Mouse (Mus musculus): ENCODE data around the gene 4933414I15Rik. TPM values are rescaled to one million over a fixed set of nuclear protein-coding genes. Genes with fewer than 3 reads are reported as not detected.

The 4933414I15Rik gene
- polyA plus RNA-seq, 1 experiment = not detected

DNA sequence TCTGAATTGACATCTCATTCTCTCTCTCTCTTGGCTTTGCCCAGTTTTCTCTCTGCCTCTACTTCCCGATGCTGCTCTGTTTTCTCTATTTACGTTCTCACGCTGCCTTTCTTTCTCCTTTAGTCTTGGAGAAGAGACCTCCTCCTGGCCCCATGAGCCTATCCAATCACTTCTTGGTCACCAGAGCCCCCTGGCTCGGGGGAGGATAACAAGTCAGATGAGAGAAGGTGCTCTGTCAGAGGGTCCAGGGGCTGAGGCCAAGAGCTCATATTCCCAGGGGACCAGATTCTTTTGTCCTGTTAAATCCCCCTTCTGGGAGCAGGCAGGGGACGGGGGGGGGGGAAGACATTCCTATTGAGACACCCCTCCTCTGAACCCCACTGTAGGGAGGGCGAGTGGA, 10.1 kb upstream of the 4933414I15Rik start, which contains the start of gene Prop1:
Gene Prop1 (minus strand): TSS at position 101 of the 400 bp plus-strand sequence.
- TF ChIP-seq USF1 (IDR thresholded peaks at IDR 0.05; ENCODE audit: low read depth) = no peak
- TF ChIP-seq SRF (IDR thresholded peaks at IDR 0.05; ENCODE audit: control insufficient read depth, insufficient read length, low read depth) = no peak
- no peak for TF ChIP-seq POLR2A (IDR thresholded peaks at IDR 0.05; ENCODE audit: insufficient read length, low read depth)
- no peak within 1 kb of the TSS for H3K4me2 ChIP-seq (ENCODE audit: low read depth)
- H3K36me3 ChIP-seq (ENCODE audit: control insufficient read depth, insufficient read depth) = no peaks in the 10 kb centered on the region
- H3K4me3 ChIP-seq = no peak within 1 kb of the TSS
- H3K27me3 ChIP-seq (ENCODE audit: control insufficient read depth, insufficient read depth, insufficient read length) = peaks cover 17% of the 10 kb centered on the region
- H3ac ChIP-seq (ENCODE audit: control insufficient read depth, insufficient read length) = no peak within 1 kb of the TSS
- no peaks in the 10 kb centered on the region for H3K79me2 ChIP-seq (ENCODE audit: control insufficient read depth, insufficient read depth)

DNA sequence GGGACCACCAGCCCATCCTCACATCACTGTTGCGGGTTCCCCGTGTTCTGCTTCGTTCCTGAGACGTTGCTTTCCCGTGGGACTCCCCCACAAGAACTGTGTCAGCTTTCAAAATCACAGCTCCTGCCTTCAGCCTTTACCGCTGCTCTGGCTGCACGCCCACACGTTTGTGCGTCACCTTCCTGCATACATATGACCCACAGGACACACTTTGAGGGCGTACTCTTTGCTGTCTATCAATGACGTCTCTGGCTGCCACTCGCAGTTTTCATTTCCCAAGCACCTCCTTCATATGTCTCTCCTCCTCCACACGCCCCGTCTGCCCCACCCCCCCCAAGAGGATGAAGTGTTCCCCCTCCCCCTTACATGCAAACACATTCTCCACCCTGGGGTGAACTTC, 8.7 kb upstream of the 4933414I15Rik start:
- H3K79me2 ChIP-seq (ENCODE audit: control insufficient read depth, insufficient read depth) = no peaks in the 10 kb centered on the region
- no peaks in the 10 kb centered on the region for H3K36me3 ChIP-seq (ENCODE audit: control insufficient read depth, insufficient read depth)
- peaks cover 17% of the 10 kb centered on the region for H3K27me3 ChIP-seq (ENCODE audit: control insufficient read depth, insufficient read depth, insufficient read length)
- no peak overlapping the region for H3K4me3 ChIP-seq
- H3ac ChIP-seq (ENCODE audit: control insufficient read depth, insufficient read length) = no peak overlapping the region
- H3K4me2 ChIP-seq (ENCODE audit: low read depth) = no peak overlapping the region
- TF ChIP-seq CEBPB (IDR thresholded peaks at IDR 0.05; ENCODE audit: insufficient read depth, poor library complexity, severe bottlenecking) (no peak), REST (IDR thresholded peaks at IDR 0.05; ENCODE audit: insufficient read depth, insufficient read length) (no peak), POLR2A (IDR thresholded peaks at IDR 0.05; ENCODE audit: insufficient read length, low read depth) (no peak), TCF3 (IDR thresholded peaks at IDR 0.05; ENCODE audit: insufficient read length, low read depth) (no peak), USF1 (IDR thresholded peaks at IDR 0.05; ENCODE audit: low read depth) (no peak), SRF (IDR thresholded peaks at IDR 0.05; ENCODE audit: control insufficient read depth, insufficient read length, low read depth) (no peak), MYOG (IDR thresholded peaks at IDR 0.05; ENCODE audit: control insufficient read depth in 1 of 3, insufficient read depth in 1 of 3, insufficient read length in 2 of 3, low read depth in 2 of 3) (no peak), POLR2AphosphoS2 (IDR thresholded peaks at IDR 0.05; ENCODE audit: insufficient read length, low read depth) (no peak), TCF12 (IDR thresholded peaks at IDR 0.05; ENCODE audit: insufficient read depth, poor library complexity, severe bottlenecking) (no peak)

DNA sequence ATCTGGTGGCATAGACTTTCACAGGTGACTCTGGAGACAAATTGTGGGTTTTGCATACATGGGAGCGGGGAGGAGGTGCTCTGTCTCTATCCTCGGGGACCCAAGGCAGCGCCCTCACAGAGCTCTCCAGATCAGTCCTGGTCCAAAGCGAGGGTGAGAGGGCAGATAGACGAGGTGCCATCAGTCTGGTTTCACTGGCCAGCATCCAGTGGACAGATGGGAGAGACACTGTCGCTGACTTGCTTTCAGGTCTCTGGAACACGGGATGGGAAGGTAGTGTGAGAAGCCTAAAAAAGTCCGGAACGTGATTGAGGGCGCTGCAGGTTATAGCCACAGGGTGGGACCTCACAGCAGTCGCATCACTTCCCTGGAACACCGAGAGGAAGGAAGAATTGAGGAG, 1.2 kb downstream of the 4933414I15Rik start:
- TF ChIP-seq SRF (IDR thresholded peaks at IDR 0.05; ENCODE audit: control insufficient read depth, insufficient read length, low read depth) (no peak), MYOG (IDR thresholded peaks at IDR 0.05; ENCODE audit: control insufficient read depth in 1 of 3, insufficient read depth in 1 of 3, insufficient read length in 2 of 3, low read depth in 2 of 3) (no peak)
- H3K4me3 ChIP-seq = no peak overlapping the region

DNA sequence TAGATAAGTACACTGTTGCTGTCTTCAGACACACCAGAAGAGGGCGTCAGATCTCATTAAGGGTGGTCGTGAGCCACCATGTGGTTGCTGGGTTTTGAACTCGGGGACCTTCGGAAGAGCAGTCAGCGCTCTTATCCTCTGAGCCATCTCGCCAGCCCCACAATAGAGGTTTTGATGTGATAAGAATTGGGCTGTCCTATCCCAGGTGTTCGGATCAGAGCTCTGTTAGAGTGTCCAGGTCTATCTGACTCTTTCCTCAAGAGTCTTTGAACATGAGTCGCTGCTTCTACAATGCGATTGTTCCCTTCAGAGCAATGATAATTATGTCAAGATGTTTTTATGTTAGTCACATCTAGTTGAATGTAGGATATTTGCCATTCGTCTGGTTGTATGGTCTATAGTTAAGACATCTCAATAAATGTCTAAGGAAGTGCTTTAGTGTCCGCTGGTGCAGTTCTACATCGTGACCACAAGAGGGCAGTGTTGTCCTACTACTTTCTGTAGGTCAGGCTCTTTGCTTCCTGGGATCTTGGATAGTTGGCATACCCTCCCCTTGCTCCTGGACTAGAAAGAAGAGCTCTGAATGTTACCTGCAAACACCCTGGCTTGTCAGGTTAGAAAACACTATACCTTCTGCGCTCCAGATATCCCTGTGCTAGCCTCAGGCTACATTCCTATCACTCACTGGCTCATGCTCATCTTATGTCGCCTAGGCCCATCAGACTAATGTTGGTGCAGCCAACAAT, 3.8 kb downstream of the 4933414I15Rik start:
- H3K27me3 ChIP-seq (ENCODE audit: control insufficient read depth, insufficient read depth, insufficient read length) = peaks cover 50% of the 10 kb centered on the region
- H3K79me2 ChIP-seq (ENCODE audit: control insufficient read depth, insufficient read depth) = no peaks in the 10 kb centered on the region
- no peak overlapping the region for H3K4me2 ChIP-seq (ENCODE audit: low read depth)
- H3K4me3 ChIP-seq = no peak overlapping the region
- TF ChIP-seq TCF3 (IDR thresholded peaks at IDR 0.05; ENCODE audit: insufficient read length, low read depth) (no peak), REST (IDR thresholded peaks at IDR 0.05; ENCODE audit: insufficient read depth, insufficient read length) (no peak), SRF (IDR thresholded peaks at IDR 0.05; ENCODE audit: control insufficient read depth, insufficient read length, low read depth) (no peak), POLR2A (IDR thresholded peaks at IDR 0.05; ENCODE audit: insufficient read length, low read depth) (no peak), USF1 (IDR thresholded peaks at IDR 0.05; ENCODE audit: low read depth) (no peak), POLR2AphosphoS2 (IDR thresholded peaks at IDR 0.05; ENCODE audit: insufficient read length, low read depth) (no peak), MAX (IDR thresholded peaks at IDR 0.05; ENCODE audit: low read depth) (no peak), MYOG (IDR thresholded peaks at IDR 0.05; ENCODE audit: control insufficient read depth in 1 of 3, insufficient read depth in 1 of 3, insufficient read length in 2 of 3, low read depth in 2 of 3) (no peak), CEBPB (IDR thresholded peaks at IDR 0.05; ENCODE audit: insufficient read depth, poor library complexity, severe bottlenecking) (no peak), TCF12 (IDR thresholded peaks at IDR 0.05; ENCODE audit: insufficient read depth, poor library complexity, severe bottlenecking) (no peak), MYOD1 (IDR thresholded peaks at IDR 0.05; ENCODE audit: control insufficient read depth in 1 of 3, insufficient read length in 2 of 3, low read depth in 2 of 3) (no peak), E2F4 (IDR thresholded peaks at IDR 0.05; ENCODE audit: insufficient read depth) (no peak)
- no peaks in the 10 kb centered on the region for H3K36me3 ChIP-seq (ENCODE audit: control insufficient read depth, insufficient read depth)
- no peak overlapping the region for H3ac ChIP-seq (ENCODE audit: control insufficient read depth, insufficient read length)

More for the DNA sequence above, 1.2 kb downstream of the 4933414I15Rik start:
- no peak overlapping the region for H3ac ChIP-seq (ENCODE audit: control insufficient read depth, insufficient read length)
- H3K4me2 ChIP-seq (ENCODE audit: low read depth) = no peak overlapping the region
- peaks cover 36% of the 10 kb centered on the region for H3K27me3 ChIP-seq (ENCODE audit: control insufficient read depth, insufficient read depth, insufficient read length)
- H3K36me3 ChIP-seq (ENCODE audit: control insufficient read depth, insufficient read depth) = no peaks in the 10 kb centered on the region
- H3K79me2 ChIP-seq (ENCODE audit: control insufficient read depth, insufficient read depth) = no peaks in the 10 kb centered on the region

DNA sequence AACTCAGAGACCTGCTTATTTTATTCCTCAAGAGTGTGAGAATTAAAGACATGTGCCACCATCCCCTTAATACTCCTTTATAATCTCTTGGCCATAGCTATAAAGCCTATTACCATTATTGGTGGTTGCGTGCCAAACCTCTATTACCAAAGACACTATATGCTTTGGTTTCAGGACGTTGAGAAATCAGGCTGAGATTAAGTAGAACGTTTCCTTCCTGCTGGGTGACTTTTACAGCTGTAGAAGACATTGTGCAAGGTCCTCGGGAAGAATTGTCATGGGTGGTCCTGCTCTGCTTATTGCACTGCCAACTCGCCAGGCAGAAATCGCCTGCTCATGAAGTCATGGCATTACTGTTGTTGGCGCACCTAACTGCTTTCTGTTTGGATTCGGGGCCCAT, 5.1 kb downstream of the 4933414I15Rik start:
- H3ac ChIP-seq (ENCODE audit: control insufficient read depth, insufficient read length) = no peak overlapping the region
- H3K4me2 ChIP-seq (ENCODE audit: low read depth) = no peak overlapping the region
- no peaks in the 10 kb centered on the region for H3K79me2 ChIP-seq (ENCODE audit: control insufficient read depth, insufficient read depth)
- peaks cover 46% of the 10 kb centered on the region for H3K27me3 ChIP-seq (ENCODE audit: control insufficient read depth, insufficient read depth, insufficient read length)
- H3K36me3 ChIP-seq (ENCODE audit: control insufficient read depth, insufficient read depth) = no peaks in the 10 kb centered on the region
- H3K4me3 ChIP-seq = no peak overlapping the region
- no peak for TF ChIP-seq REST (IDR thresholded peaks at IDR 0.05; ENCODE audit: insufficient read depth, insufficient read length)
- TF ChIP-seq POLR2A (IDR thresholded peaks at IDR 0.05; ENCODE audit: insufficient read length, low read depth) = no peak
- no peak for TF ChIP-seq USF1 (IDR thresholded peaks at IDR 0.05; ENCODE audit: low read depth)
- no peak for TF ChIP-seq E2F4 (IDR thresholded peaks at IDR 0.05; ENCODE audit: insufficient read depth)
- TF ChIP-seq POLR2AphosphoS2 (IDR thresholded peaks at IDR 0.05; ENCODE audit: insufficient read length, low read depth) = no peak
- TF ChIP-seq MYOG (IDR thresholded peaks at IDR 0.05; ENCODE audit: control insufficient read depth in 1 of 3, insufficient read depth in 1 of 3, insufficient read length in 2 of 3, low read depth in 2 of 3) = no peak
- no peak for TF ChIP-seq SRF (IDR thresholded peaks at IDR 0.05; ENCODE audit: control insufficient read depth, insufficient read length, low read depth)
- TF ChIP-seq TCF3 (IDR thresholded peaks at IDR 0.05; ENCODE audit: insufficient read length, low read depth) = no peak
- TF ChIP-seq MYOD1 (IDR thresholded peaks at IDR 0.05; ENCODE audit: control insufficient read depth in 1 of 3, insufficient read length in 2 of 3, low read depth in 2 of 3) = no peak
- no peak for TF ChIP-seq TCF12 (IDR thresholded peaks at IDR 0.05; ENCODE audit: insufficient read depth, poor library complexity, severe bottlenecking)
- no peak for TF ChIP-seq MAX (IDR thresholded peaks at IDR 0.05; ENCODE audit: low read depth)
- TF ChIP-seq CEBPB (IDR thresholded peaks at IDR 0.05; ENCODE audit: insufficient read depth, poor library complexity, severe bottlenecking) = no peak

Data from myocyte (in vitro differentiated cells).